In the genomic region with DNA sequence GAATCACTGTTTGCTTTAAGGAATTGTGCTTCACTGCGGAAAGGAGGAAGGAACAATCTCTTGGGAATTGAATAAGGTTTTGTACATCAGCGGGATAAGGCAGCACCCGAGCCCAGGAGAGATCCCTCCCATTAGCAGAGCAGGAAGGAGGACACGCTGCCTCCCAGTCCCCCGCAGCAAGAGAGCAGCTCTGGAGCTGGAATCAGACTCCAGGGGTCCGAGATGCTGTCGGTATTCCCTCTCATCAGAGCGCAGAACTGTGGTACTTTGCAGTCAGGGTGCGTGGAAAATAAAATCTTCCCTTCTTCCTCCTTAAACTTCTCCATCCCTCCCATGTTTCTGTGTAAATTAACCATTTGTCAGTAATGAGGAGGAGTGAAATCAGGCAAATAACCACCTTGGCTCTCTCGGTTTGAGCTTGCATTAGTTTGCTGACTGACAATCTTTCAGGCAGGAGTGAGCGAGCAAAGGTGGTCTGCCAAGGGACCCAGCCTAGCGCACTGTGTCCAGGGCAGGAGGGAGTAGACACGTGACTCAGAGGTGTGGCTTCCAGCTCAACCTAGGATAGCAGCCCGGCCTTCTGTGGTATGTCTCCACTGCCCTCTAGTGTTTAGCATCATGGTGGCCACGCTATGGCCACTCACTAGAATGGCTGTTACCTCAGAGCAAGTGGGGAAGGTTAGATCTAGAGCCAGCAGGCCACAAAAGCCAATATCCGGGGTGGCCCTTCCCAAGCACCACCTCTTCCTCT, we compare ENCODE assay signal across 8 mouse cellular contexts. TPM values are rescaled to one million over a fixed set of nuclear protein-coding genes. Genes with fewer than 3 reads are reported as not detected.
DNase-seq lines count a peak whose midpoint lies in the region; ATAC-seq and TF ChIP-seq lines count a peak whose summit lies in the region.

No protein-coding gene starts in this region.

- peak overlapping the region; percentile 50 for H3K4me2 ChIP-seq in embryonic facial prominence, embryonic 12.5 days (replicated peaks)
- peak overlapping the region; percentile 87 for H3K4me2 ChIP-seq in heart, embryonic 12.5 days
- H3K4me2 ChIP-seq in kidney, embryonic 14.5 days (replicated peaks; ENCODE audit: low read depth, low read length) = peak overlapping the region; percentile 46
- peak overlapping the region; percentile 65 for H3K4me2 ChIP-seq in liver, embryonic 11.5 days

- no peak overlapping the region for H3ac ChIP-seq in C2C12 (ENCODE audit: control insufficient read depth, insufficient read length, low read depth)

- 4% methylated on average over 16 of the region's 16 CpGs for WGBS in embryonic facial prominence, embryonic 12.5 days
- WGBS in heart, embryonic 12.5 days = 4% methylated on average over 16 of the region's 16 CpGs
- WGBS in kidney, embryonic 14.5 days = 3% methylated on average over 16 of the region's 16 CpGs
- 14% methylated on average over 16 of the region's 16 CpGs for WGBS in liver, embryonic 11.5 days

- peak; percentile 77 to 82 for DNase-seq in adrenal gland, postnatal 36 days
- peak; percentile 61 for DNase-seq in liver, embryonic 11.5 days (ENCODE audit: low spot score)
- peak; percentile 68 for DNase-seq in testis, postnatal 10 days (ENCODE audit: low spot score)

- no peaks in the 10 kb centered on the region for H3K9me3 ChIP-seq in embryonic facial prominence, embryonic 12.5 days
- 0 out of 2 replicates have a peak, but pooled peaks cover 3% of the 10 kb centered on the region for H3K9me3 ChIP-seq in heart, embryonic 12.5 days (replicated peaks)
- H3K9me3 ChIP-seq in kidney, embryonic 14.5 days (ENCODE audit: control insufficient read depth, low read length) = no peaks in the 10 kb centered on the region
- H3K9me3 ChIP-seq in liver, embryonic 11.5 days (ENCODE audit: control insufficient read depth, low read length) = no peaks in the 10 kb centered on the region

- H3K27ac ChIP-seq in embryonic facial prominence, embryonic 12.5 days = no peak overlapping the region
- no peak overlapping the region for H3K27ac ChIP-seq in heart, embryonic 12.5 days (ENCODE audit: poor library complexity, severe bottlenecking)
- no peak overlapping the region for H3K27ac ChIP-seq in kidney, embryonic 14.5 days (ENCODE audit: low read depth, low read length)
- no peak overlapping the region for H3K27ac ChIP-seq in liver, embryonic 11.5 days (ENCODE audit: low read depth, low read length)

- TF ChIP-seq CTCF in C2C12 (IDR thresholded peaks at IDR 0.05; ENCODE audit: control insufficient read depth, insufficient read depth, insufficient read length) = peak; percentile 75

- H3K79me3 ChIP-seq in C2C12 (ENCODE audit: low read depth) = no peaks in the 10 kb centered on the region

- H3K4me1 ChIP-seq in embryonic facial prominence, embryonic 12.5 days = peaks cover 4% of the 10 kb centered on the region; the same call in 1 of the 2 replicates
- no peaks in the 10 kb centered on the region; the same call in 1 of the 2 replicates for H3K4me1 ChIP-seq in heart, embryonic 12.5 days (replicated peaks)
- no peaks in the 10 kb centered on the region for H3K4me1 ChIP-seq in kidney, embryonic 14.5 days (ENCODE audit: control insufficient read depth, insufficient read depth, low read length)
- H3K4me1 ChIP-seq in liver, embryonic 11.5 days (replicated peaks; ENCODE audit: control insufficient read depth, insufficient read depth, low read length) = no peaks in the 10 kb centered on the region

- ATAC-seq in embryonic facial prominence, embryonic 12.5 days (ENCODE audit: insufficient number of reproducible peaks, insufficient read depth, low FRiP score, low TSS enrichment) = peak; percentile 97
- ATAC-seq in heart, embryonic 12.5 days (ENCODE audit: insufficient number of reproducible peaks, low FRiP score) = peak; percentile 97
- ATAC-seq in kidney, embryonic 14.5 days (ENCODE audit: low FRiP score, low TSS enrichment) = peak; percentile 99
- ATAC-seq in liver, embryonic 11.5 days (replicated peaks; ENCODE audit: low FRiP score) = peak; percentile 96
- ATAC-seq in monocyte, adult 5-6 weeks (replicated peaks; ENCODE audit: insufficient number of reproducible peaks, low FRiP score, low TSS enrichment, poor library complexity, severe bottlenecking) = 0 out of 2 replicates have a peak, but pooled peaks have one; percentile 27

- no peak overlapping the region for H3K9ac ChIP-seq in embryonic facial prominence, embryonic 12.5 days
- peak overlapping the region; percentile 71 for H3K9ac ChIP-seq in heart, embryonic 12.5 days
- no peak overlapping the region for H3K9ac ChIP-seq in kidney, embryonic 14.5 days (ENCODE audit: low read depth, low read length)
- H3K9ac ChIP-seq in liver, embryonic 11.5 days (ENCODE audit: low read depth, low read length) = no peak overlapping the region

- no peak overlapping the region for H3K4me3 ChIP-seq in C2C12 (ENCODE audit: insufficient read depth, poor library complexity, severe bottlenecking)
- peak overlapping the region; percentile 24 for H3K4me3 ChIP-seq in embryonic facial prominence, embryonic 12.5 days
- H3K4me3 ChIP-seq in heart, embryonic 12.5 days = peak overlapping the region; percentile 42
- peak overlapping the region; percentile 10 for H3K4me3 ChIP-seq in kidney, embryonic 14.5 days (ENCODE audit: low read length)
- peak overlapping the region; percentile 21 for H3K4me3 ChIP-seq in liver, embryonic 11.5 days (ENCODE audit: low read depth, low read length)

- H3K27me3 ChIP-seq in C2C12 (ENCODE audit: control insufficient read depth, insufficient read depth, insufficient read length) = no peaks in the 10 kb centered on the region
- H3K27me3 ChIP-seq in embryonic facial prominence, embryonic 12.5 days = no peaks in the 10 kb centered on the region
- no peaks in the 10 kb centered on the region for H3K27me3 ChIP-seq in heart, embryonic 12.5 days (replicated peaks)
- no peaks in the 10 kb centered on the region for H3K27me3 ChIP-seq in kidney, embryonic 14.5 days (ENCODE audit: control insufficient read depth, insufficient read depth, low read length)
- H3K27me3 ChIP-seq in liver, embryonic 11.5 days (replicated peaks; ENCODE audit: control insufficient read depth, insufficient read depth, low read length) = no peaks in the 10 kb centered on the region

- H3K79me2 ChIP-seq in C2C12 (ENCODE audit: control insufficient read depth, insufficient read depth) = no peaks in the 10 kb centered on the region

- H3K36me3 ChIP-seq in C2C12 (ENCODE audit: control insufficient read depth, insufficient read depth) = peaks cover 11% of the 10 kb centered on the region
- H3K36me3 ChIP-seq in embryonic facial prominence, embryonic 12.5 days = no peaks in the 10 kb centered on the region
- H3K36me3 ChIP-seq in heart, embryonic 12.5 days = peaks cover 6% of the 10 kb centered on the region; the same call in 1 of the 2 replicates
- H3K36me3 ChIP-seq in kidney, embryonic 14.5 days (ENCODE audit: control insufficient read depth, insufficient read depth, low read length) = no peaks in the 10 kb centered on the region
- peaks cover 2% of the 10 kb centered on the region; the same call in 1 of the 2 replicates for H3K36me3 ChIP-seq in liver, embryonic 11.5 days (ENCODE audit: control insufficient read depth, insufficient read depth, low read length)

TF ChIP-seq in C2C12, 6 proteins besides CTCF, POLR2A, EP300 and RAD21:
- peak; percentile 25 for TF ChIP-seq MAX (IDR thresholded peaks at IDR 0.05)
- TF ChIP-seq USF1 (IDR thresholded peaks at IDR 0.05; ENCODE audit: low read depth) = peak; percentile 97
- TF ChIP-seq MYOD1 (IDR thresholded peaks at IDR 0.05; ENCODE audit: control insufficient read depth, insufficient read length, low read depth) = no peak
- no peak for TF ChIP-seq FOSL1 (IDR thresholded peaks at IDR 0.05; ENCODE audit: insufficient read depth, low read length, poor library complexity, severe bottlenecking)
- TF ChIP-seq MYOG (IDR thresholded peaks at IDR 0.05; ENCODE audit: control insufficient read depth, extremely low read depth, insufficient read length) = no peak
- no peak for TF ChIP-seq CEBPB (IDR thresholded peaks at IDR 0.05; ENCODE audit: low read depth)

RNA-seq across cellular contexts. Expression of a gene that starts 15.4 kb away (rescaled TPM):
- 0.01 TPM for polyA plus RNA-seq in C2C12 (2012; fragmentation: generic; extraction: Trizol)
- total RNA-seq in adrenal gland, postnatal 36 days (2021) = under 1 TPM; 0.20 TPM
- 0.18 and 0.23 TPM in 2 replicates for polyA plus RNA-seq in embryonic facial prominence, embryonic 12.5 days (2016; fragmentation: Nextera tagmentation; extraction: Ambion mirVana)
- polyA plus RNA-seq in heart, embryonic 12.5 days (2016; fragmentation: Nextera tagmentation; extraction: Ambion mirVana) = 0.26 and 0.72 TPM in 2 replicates
- polyA plus RNA-seq in kidney, embryonic 14.5 days (2014; fragmentation: Nextera tagmentation; extraction: Ambion mirVana) = 0.46 and 0.49 TPM in 2 replicates
- 0.21 and 0.29 TPM in 2 replicates for polyA plus RNA-seq in liver, embryonic 11.5 days (2014; fragmentation: Nextera tagmentation; extraction: Ambion mirVana)
- 0.10 to 0.53 TPM in 2 of 3 replicates, not detected in the other for total RNA-seq in monocyte, adult 5-6 weeks (2017)

RNA-seq across cellular contexts. Expression of a gene that starts 33.4 kb away (rescaled TPM):
- polyA plus RNA-seq in C2C12 (2012; fragmentation: generic; extraction: Trizol) = under 0.01 TPM
- 1 to 10 TPM; 1.1 to 1.6 TPM for total RNA-seq in adrenal gland, postnatal 36 days (2021)
- polyA plus RNA-seq in embryonic facial prominence, embryonic 12.5 days (2016; fragmentation: Nextera tagmentation; extraction: Ambion mirVana) = 1.9 and 2.1 TPM in 2 replicates
- polyA plus RNA-seq in heart, embryonic 12.5 days (2016; fragmentation: Nextera tagmentation; extraction: Ambion mirVana) = 0.27 and 0.80 TPM in 2 replicates
- 0.24 and 0.42 TPM in 2 replicates for polyA plus RNA-seq in kidney, embryonic 14.5 days (2014; fragmentation: Nextera tagmentation; extraction: Ambion mirVana)
- polyA plus RNA-seq in liver, embryonic 11.5 days (2014; fragmentation: Nextera tagmentation; extraction: Ambion mirVana) = 0.03 and 0.16 TPM in 2 replicates
- total RNA-seq in monocyte, adult 5-6 weeks (2017) = 0.10 TPM in 1 of 3 replicates, not detected in the others

Comparison
In these comparisons a context has a peak if more than half of its experiments do, and no peak if none do; other contexts are left out.
1. ATAC-seq: peak in every context shown above with its lines; median percentile 99 in kidney, embryonic 14.5 days; 97 in embryonic facial prominence, embryonic 12.5 days; 97 in heart, embryonic 12.5 days; 96 in liver, embryonic 11.5 days; 27 in monocyte, adult 5-6 weeks.